Mouse (Mus musculus) midbrain, embryonic 11.5 days (tissue): Measurements from ENCODE around the gene A730009L09Rik. TPM values are rescaled to one million over a fixed set of nuclear protein-coding genes. Genes with fewer than 3 reads are reported as not detected.
A peak's percentile ranks its signal among the peaks of the same experiment; 100 is the strongest.

Experiments used
- ATAC-seq: fragments of 200-750 bp; cut with Nextera tagmentation; 2 replicates; pipeline ENCODE4 v1.8.0; 2017; ENCODE audit warnings: moderate TSS enrichment, moderate library complexity; ENCODE audit not compliant: low FRiP score
- DNase-seq: peaks from one replicate; pipeline ENCODE4 v3.0.0; 2015; ENCODE audit warnings: low spot score; ENCODE audit errors: missing footprints
- H3K27ac ChIP-seq: fragments of 300-500 bp; sonication (generic); 2 replicates; pipeline ENCODE4 v1.5.1; 2014; ENCODE audit warnings: low read depth, low read length
- H3K27me3 ChIP-seq: fragments of 300-500 bp; sonication (generic); 2 replicates; pipeline ENCODE4 v1.6.1; 2014; ENCODE audit warnings: mild to moderate bottlenecking, low read length, moderate library complexity, mixed read lengths; ENCODE audit not compliant: control insufficient read depth, insufficient read depth
- H3K36me3 ChIP-seq: fragments of 300-500 bp; sonication (generic); 2 replicates; pipeline ENCODE4 v1.6.1; 2014; ENCODE audit warnings: mild to moderate bottlenecking, low read length, moderate library complexity, mixed read lengths; ENCODE audit not compliant: control insufficient read depth, insufficient read depth
- H3K4me1 ChIP-seq: fragments of 300-500 bp; sonication (generic); 2 replicates; pipeline ENCODE4 v1.6.1; 2014; ENCODE audit warnings: low read length; ENCODE audit not compliant: control insufficient read depth, insufficient read depth
- H3K4me2 ChIP-seq: fragments of 300-500 bp; sonication (generic); 2 replicates; pipeline ENCODE4 v1.6.1; 2014; ENCODE audit warnings: mild to moderate bottlenecking, moderate library complexity
- H3K4me3 ChIP-seq: fragments of 300-500 bp; sonication (generic); 2 replicates; pipeline ENCODE4 v1.5.1; 2014; ENCODE audit warnings: low read depth, low read length
- H3K9ac ChIP-seq: fragments of 300-500 bp; sonication (generic); 2 replicates; pipeline ENCODE4 v1.6.1; 2014; ENCODE audit warnings: low read length
- H3K9me3 ChIP-seq: fragments of 300-500 bp; sonication (generic); 2 replicates; pipeline ENCODE4 v1.6.1; 2016; ENCODE audit warnings: low read length; ENCODE audit not compliant: control insufficient read depth
- WGBS: fragments of 180-500 bp; shearing (Covaris S2); extraction: QIAGEN DNeasy Blood & Tissue Kit; methylation state at CpG from one replicate; pipeline ENCODE4 v1.1.7; 2014; 5-methylcytosine and 5-hydroxymethylcytosine counted together
- polyA plus RNA-seq: library from polyadenylated mRNA; unstranded; fragments of >200 nt; fragmentation: Nextera tagmentation; extraction: Ambion mirVana; gene quantifications from 2 replicates; pipeline ENCODE4 v1.2.1, GENCODE M21; 2014

Gene A730009L09Rik
- not detected in 2 replicates for polyA plus RNA-seq

- peak within 1 kb of the TSS; percentile 22; the same call in 1 of the 2 replicates for H3K4me2 ChIP-seq
- H3K27ac ChIP-seq = no peak within 1 kb of the TSS
- ATAC-seq (no peak), DNase-seq (peak; percentile 84)
- 0 out of 2 replicates have a peak, but pooled peaks cover 6% of the 10 kb centered on the region for H3K4me1 ChIP-seq
- WGBS = 17% methylated on average over 8 of the region's 8 CpGs
- no peak within 1 kb of the TSS for H3K4me3 ChIP-seq
- no peak within 1 kb of the TSS for H3K9ac ChIP-seq
- no peaks in the 10 kb centered on the region for H3K36me3 ChIP-seq
- H3K9me3 ChIP-seq = no peaks in the 10 kb centered on the region
- H3K27me3 ChIP-seq = no peaks in the 10 kb centered on the region
These were observed at the start of gene A730009L09Rik for GRCm38 (mm10) chr16:84514821-84515220. Gene A730009L09Rik (plus strand): TSS chr16:84515121.

DNA sequence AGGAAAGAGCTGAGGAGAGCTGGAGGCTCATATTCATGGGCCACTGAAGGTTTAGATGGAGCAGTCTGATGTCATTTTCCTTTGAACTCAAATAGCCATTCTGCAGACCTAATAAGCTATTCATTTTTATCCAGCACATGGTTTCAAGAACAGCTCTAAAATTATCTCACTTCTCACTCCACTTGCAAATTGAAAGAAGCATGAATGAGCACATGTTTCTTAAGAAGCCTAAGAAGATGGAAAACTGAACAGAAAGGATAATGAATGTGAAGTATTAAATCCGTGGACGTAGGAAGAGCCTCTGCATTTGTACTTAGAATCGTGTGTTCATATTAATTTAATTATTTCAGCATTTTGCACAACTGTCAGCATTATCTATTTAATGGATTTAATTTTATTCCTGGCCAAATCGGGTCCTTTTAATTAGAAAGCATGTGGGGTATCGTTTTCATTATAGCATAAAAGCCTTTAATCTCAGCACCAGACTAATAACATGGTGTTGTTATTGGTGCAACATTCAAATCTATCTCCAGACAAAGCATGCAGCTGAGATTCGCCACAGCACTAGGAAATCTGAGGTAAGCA, 49.2 kb upstream of the A730009L09Rik start:
- H3K4me2 ChIP-seq = no peak overlapping the region
- no peak for ATAC-seq
- no peaks in the 10 kb centered on the region for H3K4me1 ChIP-seq
- no peak overlapping the region for H3K9ac ChIP-seq
- no peaks in the 10 kb centered on the region for H3K27me3 ChIP-seq
- 82% methylated on average over 6 of the region's 6 CpGs for WGBS
- H3K9me3 ChIP-seq = no peaks in the 10 kb centered on the region
- no peaks in the 10 kb centered on the region for H3K36me3 ChIP-seq
- H3K4me3 ChIP-seq = no peak overlapping the region
- DNase-seq = no peak
- no peak overlapping the region for H3K27ac ChIP-seq

- Histone ChIP-seq H3K4me3 (no peak overlapping the region), H3K9ac (no peak overlapping the region), H3K4me2 (no peak overlapping the region), H3K36me3 (no peaks in the 10 kb centered on the region), H3K27me3 (no peaks in the 10 kb centered on the region), H3K27ac (no peak overlapping the region), H3K4me1 (no peaks in the 10 kb centered on the region), H3K9me3 (no peaks in the 10 kb centered on the region)
- 16% methylated on average over 1 of the region's 1 CpGs for WGBS
- DNase-seq (no peak), ATAC-seq (0 out of 2 replicates have a peak, but pooled peaks have one; percentile 42)
These were observed 46.0 kb upstream of the A730009L09Rik start for GRCm38 (mm10) chr16:84468898-84469297.

GRCm38 (mm10) chr16:84469994-84470393, 44.9 kb upstream of the A730009L09Rik start:
- WGBS = 88% methylated on average over 1 of the region's 1 CpGs
- Histone ChIP-seq H3K4me1 (no peaks in the 10 kb centered on the region), H3K4me3 (no peak overlapping the region), H3K9me3 (no peaks in the 10 kb centered on the region), H3K27me3 (no peaks in the 10 kb centered on the region), H3K9ac (no peak overlapping the region), H3K36me3 (no peaks in the 10 kb centered on the region), H3K4me2 (no peak overlapping the region), H3K27ac (no peak overlapping the region)
- DNase-seq = no peak
- ATAC-seq = no peak

DNA sequence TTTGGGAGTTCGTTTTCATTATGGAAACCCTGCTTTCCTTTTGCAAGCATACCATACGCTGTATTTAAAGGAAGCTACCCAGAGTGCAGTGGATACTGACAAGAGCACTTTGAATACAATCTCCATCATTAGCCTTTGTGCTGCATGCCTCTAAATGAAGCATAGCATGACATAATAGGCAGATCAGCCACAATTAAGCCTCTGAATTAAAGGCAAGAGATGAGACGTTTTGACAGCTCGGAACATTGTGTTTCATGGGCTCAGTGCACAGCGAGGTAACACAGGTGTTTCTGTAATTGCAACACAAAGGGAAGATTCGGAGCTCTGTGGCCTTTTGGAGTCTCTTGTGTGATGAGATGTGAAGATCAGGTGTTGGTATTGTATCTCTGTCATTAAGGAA, 41.5 kb upstream of the A730009L09Rik start:
- Histone ChIP-seq H3K4me2 (no peak overlapping the region), H3K27ac (no peak overlapping the region), H3K4me1 (no peaks in the 10 kb centered on the region), H3K36me3 (no peaks in the 10 kb centered on the region), H3K27me3 (no peaks in the 10 kb centered on the region), H3K4me3 (no peak overlapping the region), H3K9me3 (no peaks in the 10 kb centered on the region), H3K9ac (no peak overlapping the region)
- DNase-seq (no peak), ATAC-seq (no peak)
- WGBS = 77% methylated on average over 6 of the region's 6 CpGs

DNA sequence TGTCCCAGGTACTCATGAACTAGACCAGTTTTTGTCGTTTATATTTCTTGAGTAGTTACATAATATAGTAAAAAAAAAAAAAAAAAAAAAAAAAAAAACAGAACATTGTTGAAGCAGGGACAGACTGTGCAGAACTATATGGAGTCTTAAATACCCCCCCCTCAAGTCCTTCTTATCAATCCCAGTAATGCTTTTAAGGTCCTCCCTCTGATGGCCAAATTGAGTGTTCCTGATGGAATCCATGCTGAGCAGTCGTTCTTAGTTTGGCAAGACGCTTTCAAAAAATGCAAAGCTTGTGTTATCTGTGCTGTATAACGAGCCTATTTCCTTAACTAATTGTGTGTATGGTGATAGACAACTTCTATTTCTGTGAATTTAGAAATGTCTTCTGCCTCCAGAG, 40.2 kb upstream of the A730009L09Rik start:
- no peak overlapping the region for H3K27ac ChIP-seq
- H3K4me3 ChIP-seq = no peak overlapping the region
- H3K9ac ChIP-seq = no peak overlapping the region
- no peaks in the 10 kb centered on the region for H3K4me1 ChIP-seq
- no peaks in the 10 kb centered on the region for H3K9me3 ChIP-seq
- DNase-seq (no peak), ATAC-seq (no peak)
- no peak overlapping the region for H3K4me2 ChIP-seq
- 86% methylated on average over 4 of the region's 4 CpGs for WGBS
- H3K27me3 ChIP-seq = no peaks in the 10 kb centered on the region
- no peaks in the 10 kb centered on the region for H3K36me3 ChIP-seq

- Histone ChIP-seq H3K9ac (no peak overlapping the region), H3K36me3 (no peaks in the 10 kb centered on the region), H3K27me3 (no peaks in the 10 kb centered on the region), H3K27ac (no peak overlapping the region), H3K4me1 (no peaks in the 10 kb centered on the region), H3K9me3 (no peaks in the 10 kb centered on the region), H3K4me2 (no peak overlapping the region), H3K4me3 (no peak overlapping the region)
- WGBS = 74% methylated on average over 5 of the region's 5 CpGs
- ATAC-seq = no peak
- DNase-seq = no peak
These were observed 38.0 kb upstream of the A730009L09Rik start for GRCm38 (mm10) chr16:84476948-84477347.

DNA sequence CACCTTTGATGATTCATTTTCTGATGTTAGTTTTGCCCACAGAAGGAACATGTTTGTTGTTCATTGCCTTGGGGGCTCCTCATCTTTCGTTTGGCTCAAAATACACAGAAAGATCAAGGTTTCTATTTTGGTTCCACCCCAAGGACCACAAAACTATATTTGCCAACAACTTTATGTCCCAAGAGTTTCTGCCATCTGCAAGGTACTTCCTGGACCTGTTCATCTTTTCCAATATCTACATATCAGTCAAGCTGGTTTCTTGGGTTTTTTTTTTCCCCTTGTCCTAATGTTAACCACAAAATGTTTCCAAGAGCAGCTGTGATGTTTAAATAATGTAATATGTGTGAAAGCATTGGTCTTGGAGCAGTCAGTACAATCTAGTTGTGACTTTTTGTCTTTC, 37.4 kb upstream of the A730009L09Rik start:
- 83% methylated on average over 1 of the region's 1 CpGs for WGBS
- no peak overlapping the region for H3K4me2 ChIP-seq
- DNase-seq (no peak), ATAC-seq (no peak)
- H3K27ac ChIP-seq = no peak overlapping the region
- H3K36me3 ChIP-seq = no peaks in the 10 kb centered on the region
- H3K9me3 ChIP-seq = no peaks in the 10 kb centered on the region
- no peaks in the 10 kb centered on the region for H3K27me3 ChIP-seq
- no peak overlapping the region for H3K4me3 ChIP-seq
- no peaks in the 10 kb centered on the region for H3K4me1 ChIP-seq
- no peak overlapping the region for H3K9ac ChIP-seq

DNA sequence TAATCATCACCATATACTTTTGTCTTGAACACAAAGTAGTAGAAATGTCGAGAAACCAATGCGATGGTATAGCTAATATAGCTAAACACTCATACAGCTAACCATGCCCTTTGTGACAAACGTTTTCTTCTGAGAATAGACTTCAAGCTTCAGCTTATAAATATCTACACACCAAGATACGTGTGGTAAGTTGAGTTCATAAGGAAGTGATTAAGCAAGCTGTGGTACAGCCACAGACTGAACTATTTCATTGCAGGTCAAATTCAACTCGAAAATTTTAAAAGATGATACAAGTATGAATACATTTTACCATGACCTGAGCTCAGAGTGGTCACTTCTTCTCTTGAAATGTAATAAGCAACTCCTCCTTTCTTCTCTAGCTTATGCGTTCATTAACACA, 37.0 kb upstream of the A730009L09Rik start:
- no peaks in the 10 kb centered on the region for H3K4me1 ChIP-seq
- H3K4me2 ChIP-seq = no peak overlapping the region
- 88% methylated on average over 6 of the region's 6 CpGs for WGBS
- H3K27me3 ChIP-seq = no peaks in the 10 kb centered on the region
- H3K27ac ChIP-seq = no peak overlapping the region
- H3K36me3 ChIP-seq = no peaks in the 10 kb centered on the region
- no peak overlapping the region for H3K9ac ChIP-seq
- DNase-seq (no peak), ATAC-seq (no peak)
- H3K9me3 ChIP-seq = no peaks in the 10 kb centered on the region
- no peak overlapping the region for H3K4me3 ChIP-seq
